Mouse (Mus musculus) testis, adult 2 months (tissue): ENCODE data around the gene 1810055G02Rik.
A peak's percentile ranks its signal among the peaks of the same experiment; 100 is the strongest.

Source experiments
- CTCF ChIP-seq: fragments of 200-500 bp; IDR thresholded peaks from 2 replicates; pipeline ENCODE4 v1.5.1; 2012; ENCODE audit warnings: low read depth, mild to moderate bottlenecking, inconsistent platforms, low read length, moderate library complexity; ENCODE audit not compliant: control insufficient read depth, insufficient read depth, insufficient replicate concordance
- POLR2A ChIP-seq: fragments of 200-500 bp; IDR thresholded peaks from 2 replicates; pipeline ENCODE4 v1.6.1; 2012; ENCODE audit warnings: low read depth, mild to moderate bottlenecking, inconsistent platforms, low read length, moderate library complexity; ENCODE audit not compliant: control insufficient read depth

GRCm38 (mm10) chr19:3708078-3709012 lies at the start of gene 1810055G02Rik:
- TF ChIP-seq POLR2A: peak; percentile 92
- TF ChIP-seq CTCF: no peak
